Mouse (Mus musculus): ENCODE measurements at regions not wholly inside any gene's neighbourhood (a gene's known extent, or its start where the extent isn't known, plus 50 kb on each side); places are given as distances from the start of the nearest gene placed in this dataset.

DNA sequence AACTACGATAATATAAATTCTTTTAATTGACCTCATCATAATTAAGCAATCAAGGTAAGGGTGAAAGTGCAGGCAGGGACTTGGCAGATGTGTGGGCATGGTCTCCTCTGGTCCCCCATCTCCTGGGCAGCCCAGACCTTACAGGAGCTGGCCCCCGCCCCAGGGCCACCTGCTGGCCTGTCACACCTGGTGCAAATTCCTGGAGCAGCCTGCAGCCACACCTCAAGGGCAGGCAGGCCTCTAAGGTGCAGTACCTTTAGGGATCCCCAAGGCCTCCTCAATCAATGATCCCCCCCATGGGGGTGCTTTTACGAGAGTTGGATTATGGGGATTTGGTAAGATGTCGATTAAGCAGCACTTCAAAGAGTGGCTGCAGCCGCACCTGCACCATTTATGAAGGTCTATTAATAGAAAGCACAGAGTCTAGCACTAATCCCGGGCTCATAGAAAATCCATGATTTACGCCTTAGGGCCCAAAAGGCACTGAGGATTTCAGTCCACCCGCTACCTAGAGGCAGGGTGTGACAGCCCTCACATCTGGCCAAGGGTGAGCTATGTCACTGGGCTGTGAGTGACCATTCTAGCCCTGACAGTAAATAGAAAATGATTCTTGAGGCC, 319.8 kb upstream of the 1700056E22Rik start:
- ATAC-seq (ENCODE audit: insufficient number of reproducible peaks, insufficient read depth, low FRiP score, low TSS enrichment), result no peak
- no peaks in the 10 kb centered on the region for H3K27me3 ChIP-seq
- no peak overlapping the region for H3K4me3 ChIP-seq
- H3K36me3 ChIP-seq, result no peaks in the 10 kb centered on the region
- no peak overlapping the region for H3K4me2 ChIP-seq (replicated peaks)
- no peak overlapping the region for H3K9ac ChIP-seq
- H3K4me1 ChIP-seq, result no peaks in the 10 kb centered on the region; the same call in 1 of the 2 replicates
- no peak overlapping the region for H3K27ac ChIP-seq
- no peaks in the 10 kb centered on the region for H3K9me3 ChIP-seq
- WGBS, result 70% methylated on average over 8 of the region's 8 CpGs

DNA sequence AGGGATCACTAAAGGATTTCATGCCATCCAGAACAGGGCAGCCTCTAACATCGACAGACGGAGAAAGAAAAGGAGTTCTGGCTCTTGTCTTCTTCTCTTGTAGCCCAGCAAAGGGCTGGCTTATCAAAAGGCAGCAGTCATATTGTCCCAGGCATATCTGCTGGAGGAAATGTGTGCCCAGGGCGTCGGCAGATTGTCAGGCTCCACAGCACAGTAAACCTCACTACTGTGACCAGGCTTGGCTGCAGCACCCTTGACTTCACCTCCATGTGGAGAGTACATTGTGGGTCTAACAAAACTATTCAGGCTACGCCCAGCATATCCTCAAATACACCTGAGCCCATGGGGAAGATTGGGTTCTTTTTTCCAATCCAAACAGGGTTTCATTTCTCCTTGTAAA, 317.7 kb upstream of the 1700056E22Rik start:
- H3K27ac ChIP-seq, result no peak overlapping the region

DNA sequence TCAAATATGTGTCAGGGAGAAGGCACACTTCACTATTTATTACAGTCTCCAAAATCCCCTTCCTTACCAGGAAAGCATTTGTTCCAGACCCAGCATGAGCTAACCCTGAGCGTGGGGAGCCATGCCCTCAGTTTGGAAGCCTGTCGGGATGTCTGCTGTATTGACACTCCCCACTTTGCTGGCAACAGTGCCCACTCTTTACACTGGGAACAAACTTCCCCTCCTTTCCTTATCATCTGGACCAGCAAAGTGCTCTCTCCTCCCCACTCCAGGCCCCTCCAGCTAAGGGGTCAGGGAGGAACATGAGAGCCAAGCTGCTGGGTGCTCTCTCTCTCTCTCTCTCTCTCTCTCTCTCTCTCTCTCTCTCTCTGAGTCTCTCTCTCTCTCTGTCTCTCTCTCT, 310.7 kb upstream of the 1700056E22Rik start:
- ATAC-seq (ENCODE audit: insufficient number of reproducible peaks, insufficient read depth, low FRiP score, low TSS enrichment), result no peak
- 69% methylated on average over 2 of the region's 2 CpGs for WGBS
- Histone ChIP-seq H3K4me2 (replicated peaks) (no peak overlapping the region), H3K4me1 (no peaks in the 10 kb centered on the region), H3K36me3 (no peaks in the 10 kb centered on the region), H3K27ac (no peak overlapping the region), H3K27me3 (no peaks in the 10 kb centered on the region), H3K9ac (no peak overlapping the region), H3K4me3 (no peak overlapping the region), H3K9me3 (no peaks in the 10 kb centered on the region)

More for the DNA sequence above, 317.7 kb upstream of the 1700056E22Rik start:
- 77% methylated on average over 5 of the region's 5 CpGs for WGBS
- H3K9me3 ChIP-seq, result no peaks in the 10 kb centered on the region
- H3K4me3 ChIP-seq, result no peak overlapping the region
- ATAC-seq (ENCODE audit: insufficient number of reproducible peaks, insufficient read depth, low FRiP score, low TSS enrichment), result no peak
- no peak overlapping the region for H3K9ac ChIP-seq
- H3K4me2 ChIP-seq (replicated peaks), result no peak overlapping the region
- no peaks in the 10 kb centered on the region for H3K27me3 ChIP-seq
- no peaks in the 10 kb centered on the region for H3K4me1 ChIP-seq
- no peaks in the 10 kb centered on the region for H3K36me3 ChIP-seq

DNA sequence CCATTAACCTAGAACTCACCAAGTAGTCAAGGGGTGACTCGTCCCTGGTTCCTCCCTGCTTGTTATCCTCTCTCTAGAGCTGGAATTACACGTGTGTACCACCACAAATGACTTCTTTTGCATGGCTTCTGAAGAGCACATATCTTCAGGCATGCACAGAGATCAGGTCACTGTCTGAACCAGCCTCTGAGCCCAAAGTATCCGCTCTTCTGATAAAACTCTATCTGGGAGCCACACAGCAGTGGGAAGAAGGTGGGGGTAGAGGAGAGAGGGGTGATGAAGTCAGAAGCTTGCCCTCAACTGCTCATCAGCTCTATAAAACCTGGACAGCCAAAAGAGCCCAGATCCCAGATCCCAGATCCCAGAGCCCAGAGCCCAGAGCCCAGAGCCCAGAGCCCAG, 301.9 kb upstream of the 1700056E22Rik start:
- Histone ChIP-seq H3K27me3 (no peaks in the 10 kb centered on the region), H3K9me3 (no peaks in the 10 kb centered on the region), H3K27ac (no peak overlapping the region), H3K4me3 (no peak overlapping the region), H3K4me1 (peaks cover 10% of the 10 kb centered on the region), H3K4me2 (replicated peaks) (no peak overlapping the region), H3K9ac (no peak overlapping the region), H3K36me3 (no peaks in the 10 kb centered on the region)
- no peak for ATAC-seq (ENCODE audit: insufficient number of reproducible peaks, insufficient read depth, low FRiP score, low TSS enrichment)
- WGBS, result 71% methylated on average over 3 of the region's 3 CpGs

DNA sequence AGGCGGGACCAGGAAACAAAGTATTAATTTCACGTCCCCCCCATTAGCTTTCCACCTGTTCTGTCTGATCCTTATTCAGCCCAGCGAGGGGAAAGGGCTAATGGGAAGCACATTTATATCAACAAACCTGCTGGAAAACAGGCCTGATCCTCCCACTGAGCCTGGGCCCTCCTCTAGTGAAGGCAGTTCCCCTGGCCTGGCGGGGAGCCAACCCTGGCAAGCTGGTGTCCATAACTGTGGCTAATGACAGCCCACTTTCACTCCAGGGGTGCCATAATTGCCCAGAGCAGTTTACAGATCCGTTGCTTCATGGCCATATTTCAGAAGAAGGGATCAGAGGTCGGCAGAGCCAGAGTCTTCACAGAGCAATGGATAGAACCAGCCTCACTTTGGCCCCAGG, 301.2 kb upstream of the 1700056E22Rik start:
- H3K27me3 ChIP-seq, result no peaks in the 10 kb centered on the region
- H3K27ac ChIP-seq, result peak overlapping the region; percentile 60; the same call in 1 of the 2 replicates
- no peak overlapping the region for H3K4me2 ChIP-seq (replicated peaks)
- no peaks in the 10 kb centered on the region for H3K36me3 ChIP-seq
- no peak overlapping the region for H3K4me3 ChIP-seq
- H3K4me1 ChIP-seq, result peaks cover 10% of the 10 kb centered on the region
- H3K9ac ChIP-seq, result no peak overlapping the region
- no peaks in the 10 kb centered on the region for H3K9me3 ChIP-seq
- 24% methylated on average over 6 of the region's 6 CpGs for WGBS
- 0 out of 2 replicates have a peak, but pooled peaks have one; percentile 41 for ATAC-seq (ENCODE audit: insufficient number of reproducible peaks, insufficient read depth, low FRiP score, low TSS enrichment)

DNA sequence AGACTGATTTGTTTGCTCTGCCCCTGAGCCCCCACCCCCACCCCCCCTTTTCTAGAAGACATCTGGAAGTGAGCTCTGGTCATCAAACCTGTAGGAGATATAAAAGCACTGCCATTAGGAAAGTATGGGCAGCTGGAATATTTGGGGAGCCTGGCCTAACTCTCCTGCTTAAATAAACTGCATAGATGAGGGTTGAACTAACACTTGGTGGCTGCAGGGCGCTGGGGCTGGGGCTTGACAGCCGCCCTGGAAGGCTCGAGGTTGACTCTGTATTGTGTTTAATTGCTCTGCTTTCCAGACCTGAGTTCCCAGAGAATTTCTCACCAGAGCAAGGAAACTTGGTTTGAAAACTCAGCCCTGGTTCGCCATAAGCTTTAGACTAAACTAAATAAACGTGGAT, 300.7 kb upstream of the 1700056E22Rik start:
- Histone ChIP-seq H3K9me3 (no peaks in the 10 kb centered on the region), H3K9ac (no peak overlapping the region), H3K4me1 (peaks cover 10% of the 10 kb centered on the region), H3K36me3 (no peaks in the 10 kb centered on the region), H3K27ac (peak overlapping the region; percentile 60; the same call in 1 of the 2 replicates), H3K27me3 (no peaks in the 10 kb centered on the region), H3K4me2 (replicated peaks) (no peak overlapping the region), H3K4me3 (no peak overlapping the region)
- 34% methylated on average over 5 of the region's 5 CpGs for WGBS
- no peak for ATAC-seq (ENCODE audit: insufficient number of reproducible peaks, insufficient read depth, low FRiP score, low TSS enrichment)

DNA sequence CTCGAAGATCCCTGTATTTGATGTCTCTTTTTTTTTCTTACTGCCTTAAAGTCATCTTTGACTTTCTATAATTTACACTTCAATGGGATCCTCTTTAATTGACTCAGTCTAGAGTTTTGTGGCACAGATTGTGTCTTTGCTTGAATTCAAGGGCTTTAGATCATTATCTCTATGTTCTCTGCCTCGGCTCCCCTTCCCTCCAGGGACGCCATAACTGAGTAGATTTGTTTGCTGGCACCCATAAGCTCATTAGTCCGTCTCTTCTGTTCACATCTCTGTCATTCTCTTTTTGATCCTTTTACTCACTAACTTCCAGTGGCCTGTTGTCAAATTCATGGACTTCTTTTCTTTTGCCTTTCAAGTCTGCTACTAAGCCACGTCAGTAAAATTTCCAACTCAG, 299.0 kb upstream of the 1700056E22Rik start:
- 78% methylated on average over 5 of the region's 5 CpGs for WGBS
- H3K27ac ChIP-seq, result no peak overlapping the region
- no peak for ATAC-seq (ENCODE audit: insufficient number of reproducible peaks, insufficient read depth, low FRiP score, low TSS enrichment)

DNA sequence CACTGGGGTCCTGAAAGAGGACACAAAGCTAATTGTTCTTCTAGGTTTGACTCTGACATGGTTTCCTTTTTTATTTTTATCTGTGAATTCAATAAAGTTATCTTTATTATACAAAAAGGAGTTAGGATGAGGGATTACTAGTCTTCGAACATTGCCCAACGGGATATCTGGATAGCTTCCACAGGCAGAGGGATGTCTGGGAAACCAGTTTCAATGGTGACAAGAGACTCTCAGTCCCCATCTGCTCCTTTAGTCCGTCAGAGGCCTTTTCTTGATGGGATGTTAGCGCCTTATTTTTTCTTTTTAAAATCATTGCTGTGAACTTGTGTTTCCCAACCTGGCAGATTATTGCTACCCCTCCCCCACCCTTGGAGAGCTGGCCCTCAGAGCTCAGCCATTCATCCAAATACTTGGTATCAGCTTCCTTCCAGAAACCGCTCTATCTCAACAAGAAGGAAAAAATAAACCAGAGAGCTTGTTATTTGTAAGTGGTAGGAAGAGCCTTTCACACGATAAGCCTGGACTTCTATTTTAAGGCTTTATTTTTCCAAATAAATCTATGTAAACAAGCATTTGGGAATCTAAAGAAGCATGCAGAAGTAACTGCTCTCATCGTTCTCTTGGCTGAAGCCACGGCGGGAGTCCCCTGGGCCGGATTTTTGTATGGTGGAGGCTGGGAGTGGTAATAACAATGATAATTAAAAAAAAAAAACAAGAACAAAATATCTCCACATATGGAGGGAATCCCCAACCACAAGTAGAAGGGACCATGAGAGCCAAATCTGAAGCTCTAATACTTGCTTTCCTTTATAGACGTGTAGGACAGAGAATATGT, 296.6 kb upstream of the 1700056E22Rik start:
- 85% methylated on average over 11 of the region's 11 CpGs for WGBS
- ATAC-seq (ENCODE audit: insufficient number of reproducible peaks, insufficient read depth, low FRiP score, low TSS enrichment), result no peak

More for the DNA sequence above, 299.0 kb upstream of the 1700056E22Rik start:
- Histone ChIP-seq H3K27me3 (no peaks in the 10 kb centered on the region), H3K36me3 (no peaks in the 10 kb centered on the region), H3K9me3 (no peaks in the 10 kb centered on the region), H3K4me3 (no peak overlapping the region), H3K9ac (no peak overlapping the region), H3K4me2 (replicated peaks) (no peak overlapping the region), H3K4me1 (peaks cover 10% of the 10 kb centered on the region)

DNA sequence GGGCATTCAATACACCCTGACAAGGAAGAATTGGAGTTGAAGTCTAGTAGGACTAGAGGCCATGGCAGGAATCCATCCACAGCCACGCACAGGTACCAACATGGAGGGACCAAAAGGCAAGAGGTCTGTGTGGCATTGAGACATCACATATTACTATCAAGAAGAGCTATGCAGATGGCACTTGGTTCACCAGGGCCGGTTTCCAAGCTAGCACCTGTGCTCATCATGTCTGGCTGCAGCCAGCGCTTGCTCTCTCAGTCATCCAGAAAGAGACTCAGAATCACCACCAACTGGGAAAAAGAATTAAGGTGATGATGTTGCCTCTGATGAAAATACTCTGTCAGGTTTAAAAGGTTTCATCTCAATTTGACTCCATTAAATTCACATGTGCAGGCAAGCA, 292.1 kb upstream of the 1700056E22Rik start:
- H3K4me2 ChIP-seq (replicated peaks), result no peak overlapping the region
- no peak overlapping the region for H3K9ac ChIP-seq
- WGBS, result 71% methylated on average over 3 of the region's 3 CpGs
- no peaks in the 10 kb centered on the region for H3K9me3 ChIP-seq
- H3K4me1 ChIP-seq, result peaks cover 4% of the 10 kb centered on the region; the same call in 1 of the 2 replicates
- no peaks in the 10 kb centered on the region for H3K27me3 ChIP-seq
- no peak overlapping the region for H3K4me3 ChIP-seq
- ATAC-seq (ENCODE audit: insufficient number of reproducible peaks, insufficient read depth, low FRiP score, low TSS enrichment), result no peak
- no peak overlapping the region for H3K27ac ChIP-seq
- H3K36me3 ChIP-seq, result no peaks in the 10 kb centered on the region

More for the DNA sequence above, 296.6 kb upstream of the 1700056E22Rik start:
- no peaks in the 10 kb centered on the region for H3K9me3 ChIP-seq
- no peak overlapping the region for H3K4me3 ChIP-seq
- H3K36me3 ChIP-seq, result no peaks in the 10 kb centered on the region
- H3K4me2 ChIP-seq (replicated peaks), result no peak overlapping the region
- no peaks in the 10 kb centered on the region for H3K27me3 ChIP-seq
- H3K9ac ChIP-seq, result no peak overlapping the region
- peaks cover 13% of the 10 kb centered on the region for H3K4me1 ChIP-seq
- no peak overlapping the region for H3K27ac ChIP-seq

DNA sequence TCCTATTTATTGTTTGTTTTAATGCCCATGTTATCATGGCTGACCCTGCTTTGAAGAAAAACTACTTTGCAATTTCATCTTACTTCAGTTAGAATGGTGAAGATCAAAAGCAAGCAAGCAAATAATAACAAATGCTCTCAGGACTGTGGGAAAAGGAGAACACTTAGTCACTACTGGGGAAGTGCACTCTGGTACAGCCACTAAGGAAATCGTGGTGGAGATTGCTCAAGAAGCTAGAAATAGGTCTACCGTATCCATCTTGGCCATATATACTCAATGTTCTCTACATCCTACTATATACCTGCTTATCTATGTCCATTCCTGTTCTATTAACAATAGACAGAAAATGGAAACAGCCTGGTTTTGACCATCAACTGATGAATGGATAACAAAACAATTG, 290.1 kb upstream of the 1700056E22Rik start:
- ATAC-seq (ENCODE audit: insufficient number of reproducible peaks, insufficient read depth, low FRiP score, low TSS enrichment), result no peak
- Histone ChIP-seq H3K36me3 (no peaks in the 10 kb centered on the region), H3K27me3 (no peaks in the 10 kb centered on the region), H3K27ac (no peak overlapping the region), H3K4me3 (no peak overlapping the region), H3K9me3 (no peaks in the 10 kb centered on the region), H3K4me2 (replicated peaks) (no peak overlapping the region), H3K9ac (no peak overlapping the region), H3K4me1 (peaks cover 11% of the 10 kb centered on the region; the same call in 1 of the 2 replicates)
- 85% methylated on average over 2 of the region's 2 CpGs for WGBS

DNA sequence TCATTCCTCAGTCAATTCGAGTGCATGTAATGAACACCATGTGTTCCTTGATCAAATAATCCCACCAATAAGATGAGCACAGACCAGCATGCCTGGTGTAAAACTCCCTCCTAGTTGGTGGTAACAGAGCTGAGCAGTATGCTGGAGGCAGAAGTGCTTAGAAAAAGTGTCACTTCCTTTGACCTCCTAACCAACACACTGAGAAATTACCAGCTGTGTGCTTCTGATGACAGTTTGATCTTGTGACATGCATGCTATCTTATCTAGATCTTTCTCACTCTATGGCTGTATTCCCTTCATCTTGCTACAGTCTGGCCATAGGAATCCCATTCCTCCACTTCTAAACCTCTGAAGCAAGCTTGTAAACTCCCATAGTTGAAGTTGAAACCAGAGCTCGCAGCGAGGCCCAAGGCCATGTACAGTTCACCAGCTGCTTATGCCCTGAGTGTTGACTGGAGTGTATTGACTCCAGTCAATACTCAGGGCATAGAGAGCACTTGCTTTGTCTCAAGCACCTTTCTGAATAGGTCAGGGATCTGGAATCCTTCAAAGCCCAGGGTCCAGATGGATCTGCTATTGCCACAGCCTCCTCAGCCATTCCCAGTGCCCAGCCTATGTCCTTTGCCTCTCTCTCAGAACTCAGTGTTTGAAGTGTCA, 286.5 kb upstream of the 1700056E22Rik start:
- 52% methylated on average over 3 of the region's 3 CpGs for WGBS
- H3K4me2 ChIP-seq (replicated peaks), result no peak overlapping the region
- no peak for ATAC-seq (ENCODE audit: insufficient number of reproducible peaks, insufficient read depth, low FRiP score, low TSS enrichment)
- no peaks in the 10 kb centered on the region for H3K9me3 ChIP-seq
- H3K27me3 ChIP-seq, result no peaks in the 10 kb centered on the region
- H3K4me3 ChIP-seq, result no peak overlapping the region
- H3K27ac ChIP-seq, result no peak overlapping the region
- H3K9ac ChIP-seq, result no peak overlapping the region
- H3K36me3 ChIP-seq, result no peaks in the 10 kb centered on the region
- H3K4me1 ChIP-seq, result peaks cover 7% of the 10 kb centered on the region; the same call in 1 of the 2 replicates
